Mouse (Mus musculus) thymus, postnatal 10 days (tissue): ENCODE data around the gene Neurog2.

Experiments used
- DNase-seq, 2 experiments: peaks; one replicate each; pipeline ENCODE4 v3.0.0; 2021; ENCODE audit warnings: low spot score in 2 of 2

Neurog2 gene

DNA sequence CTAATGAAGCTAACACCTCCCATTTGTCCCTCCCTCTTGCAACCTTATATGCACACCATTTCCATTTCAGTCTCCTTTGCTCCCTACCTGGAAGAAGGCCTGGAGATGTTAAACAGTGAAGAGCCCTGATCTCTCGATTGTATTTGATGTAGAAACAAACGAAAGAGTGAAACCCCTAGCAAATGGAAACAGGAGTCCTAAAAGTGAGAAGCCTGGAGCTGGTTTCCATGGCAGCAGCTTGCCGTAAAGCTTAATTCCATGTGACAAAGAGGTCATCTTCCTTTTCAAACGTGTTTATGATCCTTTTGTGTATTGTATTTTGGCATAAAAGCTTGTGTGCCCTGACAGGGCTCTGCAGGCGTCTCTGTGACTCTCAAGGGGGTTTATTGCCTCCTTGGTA is 9.3 kb downstream of the Neurog2 start:
- no peak for DNase-seq

DNA sequence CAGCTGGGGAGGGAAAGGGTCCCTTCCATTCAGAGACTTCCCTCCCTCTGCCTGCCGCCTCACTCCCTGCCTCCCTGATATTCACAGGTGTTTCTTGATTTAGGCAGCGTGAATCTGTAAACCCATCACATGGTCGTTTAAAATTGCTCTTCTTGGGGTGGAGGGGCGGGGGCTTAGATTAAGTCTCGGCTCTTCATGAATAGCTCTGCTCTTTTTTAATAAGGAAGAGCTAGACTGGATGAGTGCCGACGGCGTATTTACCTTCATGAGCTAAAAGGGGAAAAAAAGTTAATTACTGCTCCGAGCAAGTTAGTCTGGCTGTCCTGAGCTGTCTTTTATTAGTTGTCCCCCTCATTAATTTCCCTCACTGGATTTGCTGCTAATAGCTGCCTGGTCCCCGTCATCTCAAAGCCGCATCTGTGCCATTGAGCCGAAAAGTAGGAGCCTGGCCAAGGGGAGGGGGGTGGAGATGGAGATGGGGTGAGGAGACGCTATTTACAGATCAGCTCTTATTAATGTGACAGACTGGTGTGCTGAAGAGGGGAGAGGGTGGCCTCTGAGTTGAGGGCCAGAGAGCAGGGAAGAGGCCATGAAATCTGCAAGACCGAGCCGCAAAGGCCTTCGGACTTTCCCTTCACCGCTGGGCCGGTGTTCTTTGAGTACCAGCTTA is 13.4 kb downstream of the Neurog2 start:
- DNase-seq, result no peak

DNA sequence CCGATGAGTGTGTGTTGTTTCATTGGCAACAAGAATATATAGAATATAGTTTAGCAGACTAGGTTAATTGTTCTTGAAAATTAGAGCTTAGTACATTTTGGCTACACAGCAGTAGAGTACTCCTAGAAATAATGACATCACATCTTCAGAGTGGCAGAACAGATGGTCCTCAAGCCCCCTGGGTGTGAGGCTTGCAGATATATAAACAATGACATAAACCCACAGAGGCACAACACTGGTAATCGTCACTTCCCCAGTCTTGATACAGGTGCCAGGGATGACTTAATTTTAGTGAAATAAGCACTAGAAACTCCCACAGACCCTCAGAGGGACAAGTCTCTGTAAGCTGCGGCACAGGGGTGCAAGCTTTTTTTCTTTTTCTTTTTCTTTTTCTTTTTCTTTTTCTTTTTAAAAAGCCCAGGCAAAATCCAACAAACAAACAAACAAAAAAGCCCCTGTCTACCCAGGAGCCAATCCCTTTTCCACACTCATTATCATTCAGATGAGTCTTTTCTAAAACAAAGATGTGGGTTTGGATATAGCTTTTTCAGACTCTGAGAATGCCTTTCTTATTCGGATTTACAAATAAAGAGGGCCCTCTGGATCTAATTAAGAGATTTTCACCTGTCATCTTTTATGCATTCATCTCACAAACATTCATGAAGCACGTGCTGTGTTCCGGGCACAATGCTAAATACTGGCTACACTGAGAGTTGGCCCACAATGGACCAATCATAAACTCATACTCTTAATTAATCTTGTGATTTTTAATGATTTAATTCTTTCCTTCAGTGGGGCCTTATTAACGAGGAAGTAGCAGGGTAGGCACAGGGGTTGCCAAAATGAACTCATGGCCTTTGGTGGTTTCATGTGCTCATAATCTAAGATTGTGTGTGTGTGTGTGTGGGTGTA is 19.1 kb downstream of the Neurog2 start:
- DNase-seq, result no peak

DNA sequence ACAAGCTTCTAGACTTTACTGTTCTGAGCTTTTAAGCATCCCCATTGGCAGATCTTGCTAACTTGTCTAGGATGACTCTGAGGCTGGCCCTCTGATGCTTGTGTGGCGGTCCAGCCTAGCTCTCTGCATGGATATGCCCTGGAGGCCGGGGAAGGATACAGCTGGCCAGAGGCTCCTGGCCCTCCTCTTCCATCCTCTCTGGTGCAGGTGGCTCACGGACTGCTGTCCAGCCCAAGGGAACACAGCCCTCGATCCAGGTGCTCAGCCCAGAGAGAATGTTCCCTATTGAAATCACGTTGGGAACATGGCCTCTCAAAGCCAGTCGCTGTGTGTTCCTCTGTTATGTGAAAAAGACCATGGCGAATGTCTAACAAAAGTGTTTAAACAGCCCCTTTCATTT is 27.8 kb downstream of the Neurog2 start:
- no peak for DNase-seq

DNA sequence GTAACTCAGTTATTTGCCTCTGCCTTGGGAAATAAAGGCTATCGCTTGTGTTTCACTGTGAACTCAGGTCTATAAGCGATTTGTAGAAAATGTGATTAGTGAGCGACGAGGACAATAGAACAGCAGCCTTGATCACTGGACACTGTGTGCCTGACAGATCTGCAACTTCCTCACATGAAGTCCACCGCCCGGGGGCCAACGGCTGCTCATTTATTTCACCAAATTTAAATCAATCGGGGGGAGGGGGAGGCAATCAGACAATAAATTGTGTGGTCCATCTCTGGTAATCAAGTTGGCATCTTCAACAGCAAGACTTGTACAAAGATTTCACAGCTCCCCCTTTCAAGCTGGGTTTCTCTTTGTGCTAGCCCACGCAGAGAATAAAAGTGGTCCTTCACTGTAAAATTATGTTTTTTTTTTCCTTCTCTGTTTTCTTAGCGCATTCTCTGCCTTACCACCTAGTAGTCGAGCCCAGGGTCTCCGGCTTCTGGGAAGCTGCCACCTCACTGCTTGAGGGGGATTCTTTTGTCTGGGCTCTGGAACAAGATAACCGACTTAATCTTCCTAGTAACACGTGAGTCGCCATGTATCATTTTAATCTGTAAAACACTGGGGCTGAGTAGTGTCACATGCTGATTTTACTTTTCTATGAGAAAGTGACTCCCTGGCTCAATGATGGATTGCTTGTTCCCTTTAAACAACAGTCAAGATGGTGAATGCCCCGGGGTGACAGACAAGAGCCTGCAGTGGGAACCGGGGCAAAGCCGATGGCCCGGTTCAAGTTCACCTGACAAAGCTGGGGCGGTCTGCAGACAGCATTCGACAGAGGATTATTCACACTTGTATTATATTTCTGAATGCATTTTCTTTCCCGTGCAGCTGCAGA is 29.0 kb downstream of the Neurog2 start:
- DNase-seq, result no peak

DNA sequence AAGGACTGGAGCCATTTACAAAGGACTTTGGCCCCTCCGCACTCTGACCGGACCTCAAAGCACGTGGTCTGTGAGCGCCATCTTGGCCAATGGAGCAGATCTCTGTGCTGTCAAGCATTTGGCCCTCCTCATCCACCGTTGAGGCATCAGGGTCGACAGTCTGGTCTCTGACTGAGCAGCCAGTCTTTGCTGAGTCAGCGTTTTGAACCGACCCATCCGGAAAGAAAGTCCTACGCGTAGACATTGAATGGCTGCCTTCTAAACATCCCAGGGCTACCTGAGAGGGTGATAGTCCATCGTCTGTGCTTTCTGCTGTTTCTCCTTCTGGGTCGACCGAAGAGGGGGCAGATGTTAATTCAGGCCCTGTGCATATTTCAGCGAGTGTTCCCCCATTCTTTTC is 46.8 kb downstream of the Neurog2 start:
- DNase-seq, result no peak
